Mouse (Mus musculus) right cerebral cortex, postnatal 36 days (tissue): ENCODE results near the gene Zfp408.
"Not testable (repeated sequence)": the region's sequence is repeated elsewhere in the genome, so short reads cannot be mapped to it uniquely, and the experiment has no call there.

ENCODE experiments used
- DNase-seq, 2 experiments: peaks; one replicate each; pipeline ENCODE4 v3.0.0; 2022; ENCODE audit warnings: low spot score in 2 of 2, mixed read lengths in 1 of 2

The Zfp408 gene

GRCm38 (mm10) chr2:91651458-91652258 lies 2.1 kb upstream of the Zfp408 start:
- no peak for DNase-seq

GRCm38 (mm10) chr2:91650360-91650995 lies 887 bp upstream of the Zfp408 start:
- no peak for DNase-seq

GRCm38 (mm10) chr2:91649152-91649551 lies 439 bp downstream of the Zfp408 start:
- DNase-seq = no peak

- DNase-seq = peak; percentile 32 to 39
These were observed 2.9 kb downstream of the Zfp408 start for GRCm38 (mm10) chr2:91646733-91647132.

GRCm38 (mm10) chr2:91645811-91646210 lies 3.8 kb downstream of the Zfp408 start:
- DNase-seq = no peak

GRCm38 (mm10) chr2:91645354-91645753 lies 4.2 kb downstream of the Zfp408 start:
- DNase-seq = no peak

GRCm38 (mm10) chr2:91644021-91644420 lies 5.6 kb downstream of the Zfp408 start:
- no peak for DNase-seq

- no peak for DNase-seq
These were observed 6.7 kb downstream of the Zfp408 start for GRCm38 (mm10) chr2:91642825-91643415.

GRCm38 (mm10) chr2:91638931-91639330 lies 10.7 kb downstream of the Zfp408 start:
- DNase-seq = no peak

GRCm38 (mm10) chr2:91636727-91637338 lies 12.8 kb downstream of the Zfp408 start:
- no peak for DNase-seq

- DNase-seq = no peak
These were observed 13.4 kb downstream of the Zfp408 start, which contains the start of gene F2 for GRCm38 (mm10) chr2:91636229-91636628. Gene F2 (minus strand): TSS chr2:91636414.

- no peak for DNase-seq
These were observed 14.1 kb downstream of the Zfp408 start for GRCm38 (mm10) chr2:91635486-91635885.

GRCm38 (mm10) chr2:91634841-91635240 lies 14.8 kb downstream of the Zfp408 start:
- DNase-seq = no peak

GRCm38 (mm10) chr2:91633334-91633977 lies 16.1 kb downstream of the Zfp408 start:
- no peak for DNase-seq

- DNase-seq = no peak
These were observed 17.3 kb downstream of the Zfp408 start for GRCm38 (mm10) chr2:91632316-91632715.

- DNase-seq = no peak
These were observed 17.8 kb downstream of the Zfp408 start for GRCm38 (mm10) chr2:91631826-91632225.

GRCm38 (mm10) chr2:91630384-91630783 lies 19.2 kb downstream of the Zfp408 start:
- DNase-seq = no peak

GRCm38 (mm10) chr2:91629682-91630081 lies 19.9 kb downstream of the Zfp408 start:
- peak; percentile 28 to 32 for DNase-seq

GRCm38 (mm10) chr2:91628171-91628570 lies 21.4 kb downstream of the Zfp408 start:
- DNase-seq = no peak

GRCm38 (mm10) chr2:91627486-91627885 lies 22.1 kb downstream of the Zfp408 start:
- DNase-seq = no peak

- DNase-seq = not testable (repeated sequence)
These were observed 26.2 kb downstream of the Zfp408 start for GRCm38 (mm10) chr2:91623366-91623765.

- DNase-seq = no peak
These were observed 27.2 kb downstream of the Zfp408 start for GRCm38 (mm10) chr2:91622356-91622755.
